Mouse (Mus musculus): ENCODE results near the gene Tshb. TPM values are rescaled to one million over a fixed set of nuclear protein-coding genes. Genes with fewer than 3 reads are reported as not detected.
A peak's percentile ranks its signal among the peaks of the same experiment; 100 is the strongest.

The Tshb gene
- polyA plus RNA-seq (2016; fragmentation: Nextera tagmentation; extraction: Ambion mirVana): 0.11 TPM in 1 of 2 replicates, not detected in the other

GRCm38 (mm10) chr3:102782618-102783017, at the start of gene Tshb:
TSS of gene Tshb (minus strand) at chr3:102782718.
- Histone ChIP-seq H3K27me3 (ENCODE audit: insufficient read depth, poor library complexity, severe bottlenecking) (peaks cover 3% of the 10 kb centered on the region; the same call in 1 of the 2 replicates), H3K4me1 (replicated peaks) (0 out of 2 replicates have a peak, but pooled peaks cover 3% of the 10 kb centered on the region), H3K9me3 (no peaks in the 10 kb centered on the region), H3K4me3 (no peak within 1 kb of the TSS), H3K27ac (no peak within 1 kb of the TSS), H3K36me3 (no peaks in the 10 kb centered on the region)
- DNase-seq (ENCODE audit: low spot score): no peak
- 88% methylated on average over 2 of the region's 2 CpGs for WGBS

DNA sequence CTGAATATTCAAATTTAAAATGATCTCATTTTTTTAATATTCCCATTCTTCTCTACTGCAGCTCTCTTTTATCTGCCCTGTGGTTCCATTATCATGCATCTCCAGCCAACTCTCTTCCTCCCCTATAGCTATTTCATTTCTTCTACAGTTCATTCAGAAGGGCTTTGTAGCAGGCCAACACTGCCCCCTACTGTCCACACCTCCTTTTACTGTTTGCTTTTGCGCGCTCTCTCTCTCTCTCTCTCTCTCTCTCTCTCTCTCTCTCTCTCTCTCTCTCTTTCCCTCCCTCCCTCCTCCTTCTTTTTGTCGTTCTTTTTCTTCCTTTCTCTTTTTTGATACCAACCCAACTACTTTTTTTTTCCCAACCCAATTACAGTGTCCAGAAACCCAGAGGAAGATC, 21.4 kb upstream of the Tshb start:
- no peaks in the 10 kb centered on the region for H3K36me3 ChIP-seq
- H3K27me3 ChIP-seq (ENCODE audit: insufficient read depth, poor library complexity, severe bottlenecking): no peaks in the 10 kb centered on the region
- DNase-seq (ENCODE audit: low spot score): peak; percentile 69
- H3K4me1 ChIP-seq (replicated peaks): no peaks in the 10 kb centered on the region
- 0 out of 2 replicates have a peak, but pooled peaks cover 1% of the 10 kb centered on the region for H3K9me3 ChIP-seq
- no peak overlapping the region for H3K27ac ChIP-seq
- no peak overlapping the region for H3K4me3 ChIP-seq
- 7% methylated on average over 3 of the region's 3 CpGs for WGBS

DNA sequence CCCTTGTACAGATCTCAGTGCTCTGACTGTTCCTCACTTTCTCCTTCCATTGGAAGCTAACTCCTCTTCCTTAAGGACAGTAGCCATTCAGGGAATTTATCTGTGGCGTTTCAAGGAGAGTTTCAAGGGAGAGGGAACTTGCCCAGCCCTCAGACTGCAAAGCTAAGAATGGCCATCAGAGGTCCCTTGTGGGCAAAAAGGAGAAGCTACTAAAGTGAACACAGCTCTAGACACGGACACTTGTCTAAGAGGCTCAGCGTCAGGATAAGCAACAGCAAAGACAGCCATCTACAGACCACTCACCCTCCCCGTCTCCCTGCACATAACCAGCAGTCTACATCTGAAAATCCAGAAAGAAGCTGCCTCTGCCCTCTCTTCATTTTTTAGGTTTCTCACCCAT, 4.9 kb upstream of the Tshb start:
- Histone ChIP-seq H3K36me3 (no peaks in the 10 kb centered on the region), H3K9me3 (no peaks in the 10 kb centered on the region), H3K4me3 (no peak overlapping the region), H3K4me1 (replicated peaks) (no peaks in the 10 kb centered on the region), H3K27ac (no peak overlapping the region), H3K27me3 (ENCODE audit: insufficient read depth, poor library complexity, severe bottlenecking) (peaks cover 3% of the 10 kb centered on the region; the same call in 1 of the 2 replicates)
- DNase-seq (ENCODE audit: low spot score): no peak
- whole genome bisulfite sequencing: 53% methylated on average over 4 of the region's 4 CpGs

DNA sequence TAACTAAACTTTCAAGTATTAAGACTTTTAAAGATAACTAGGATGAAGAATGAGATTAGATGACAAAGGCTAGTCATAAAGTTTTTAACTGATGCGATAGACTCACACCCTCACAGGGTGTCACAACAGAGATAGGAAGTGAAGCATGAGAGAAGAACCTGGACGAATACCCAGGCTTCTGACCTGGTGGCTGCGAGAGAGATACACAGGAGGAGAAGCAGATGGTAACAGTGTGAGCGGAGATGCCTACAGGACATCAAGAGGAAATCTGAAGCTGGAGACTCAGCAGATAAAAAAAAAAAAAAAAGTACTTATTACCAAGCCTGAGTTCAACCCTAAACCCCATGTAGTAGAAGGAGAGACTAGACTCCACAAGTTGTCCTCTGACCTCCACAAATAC, 9.5 kb downstream of the Tshb start:
- H3K27ac ChIP-seq: no peak overlapping the region
- H3K4me3 ChIP-seq: no peak overlapping the region
- no peaks in the 10 kb centered on the region for H3K27me3 ChIP-seq (ENCODE audit: insufficient read depth, poor library complexity, severe bottlenecking)
- peaks cover 7% of the 10 kb centered on the region; the same call in 1 of the 2 replicates for H3K4me1 ChIP-seq (replicated peaks)
- H3K36me3 ChIP-seq: 0 out of 2 replicates have a peak, but pooled peaks cover 3% of the 10 kb centered on the region
- H3K9me3 ChIP-seq: no peaks in the 10 kb centered on the region
- WGBS: 85% methylated on average over 4 of the region's 4 CpGs
- DNase-seq (ENCODE audit: low spot score): no peak

GRCm38 (mm10) chr3:102764850-102765249, 17.7 kb downstream of the Tshb start:
- Histone ChIP-seq H3K36me3 (peaks cover 40% of the 10 kb centered on the region), H3K4me1 (replicated peaks) (peaks cover 24% of the 10 kb centered on the region), H3K27me3 (ENCODE audit: insufficient read depth, poor library complexity, severe bottlenecking) (no peaks in the 10 kb centered on the region), H3K9me3 (no peaks in the 10 kb centered on the region), H3K27ac (no peak overlapping the region), H3K4me3 (no peak overlapping the region)
- DNase-seq (ENCODE audit: low spot score): no peak
- WGBS: 84% methylated on average over 7 of the region's 7 CpGs

GRCm38 (mm10) chr3:102763713-102764400, 18.7 kb downstream of the Tshb start:
- Histone ChIP-seq H3K4me1 (replicated peaks) (peaks cover 24% of the 10 kb centered on the region), H3K27ac (peak overlapping the region; percentile 71), H3K4me3 (no peak overlapping the region), H3K9me3 (no peaks in the 10 kb centered on the region), H3K27me3 (ENCODE audit: insufficient read depth, poor library complexity, severe bottlenecking) (no peaks in the 10 kb centered on the region), H3K36me3 (peaks cover 50% of the 10 kb centered on the region)
- no peak for DNase-seq (ENCODE audit: low spot score)
- 38% methylated on average over 10 of the region's 10 CpGs for WGBS

DNA sequence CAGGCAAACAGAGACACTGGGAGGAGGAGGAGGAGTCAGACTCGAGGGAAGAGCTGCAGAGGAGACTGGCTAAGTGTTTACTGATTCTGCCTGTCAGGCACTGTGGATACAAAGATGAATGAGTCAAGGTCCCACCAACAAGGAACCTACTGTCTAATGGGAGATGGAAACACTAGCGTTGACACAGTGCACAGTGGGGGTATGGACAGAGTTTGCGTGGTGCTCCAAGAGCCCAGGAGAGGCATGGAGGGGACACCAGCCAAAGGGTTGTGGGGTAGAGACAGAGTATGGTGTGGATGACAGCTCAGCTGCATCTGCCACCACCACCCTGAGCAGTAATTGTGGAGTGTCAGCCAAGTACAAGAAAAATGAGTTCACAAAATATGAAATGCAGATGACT, 20.1 kb downstream of the Tshb start:
- no peaks in the 10 kb centered on the region for H3K9me3 ChIP-seq
- peaks cover 24% of the 10 kb centered on the region for H3K4me1 ChIP-seq (replicated peaks)
- H3K27ac ChIP-seq: peak overlapping the region; percentile 50; the same call in 1 of the 2 replicates
- H3K4me3 ChIP-seq: no peak overlapping the region
- DNase-seq (ENCODE audit: low spot score): no peak
- WGBS: 41% methylated on average over 3 of the region's 3 CpGs
- no peaks in the 10 kb centered on the region for H3K27me3 ChIP-seq (ENCODE audit: insufficient read depth, poor library complexity, severe bottlenecking)
- peaks cover 49% of the 10 kb centered on the region for H3K36me3 ChIP-seq

GRCm38 (mm10) chr3:102760236-102760635, 22.3 kb downstream of the Tshb start:
- H3K9me3 ChIP-seq: no peaks in the 10 kb centered on the region
- no peaks in the 10 kb centered on the region for H3K27me3 ChIP-seq (ENCODE audit: insufficient read depth, poor library complexity, severe bottlenecking)
- peaks cover 24% of the 10 kb centered on the region for H3K4me1 ChIP-seq (replicated peaks)
- WGBS: 75% methylated on average over 3 of the region's 3 CpGs
- H3K36me3 ChIP-seq: peaks cover 35% of the 10 kb centered on the region
- no peak for DNase-seq (ENCODE audit: low spot score)
- H3K27ac ChIP-seq: peak overlapping the region; percentile 9
- H3K4me3 ChIP-seq: no peak overlapping the region

DNA sequence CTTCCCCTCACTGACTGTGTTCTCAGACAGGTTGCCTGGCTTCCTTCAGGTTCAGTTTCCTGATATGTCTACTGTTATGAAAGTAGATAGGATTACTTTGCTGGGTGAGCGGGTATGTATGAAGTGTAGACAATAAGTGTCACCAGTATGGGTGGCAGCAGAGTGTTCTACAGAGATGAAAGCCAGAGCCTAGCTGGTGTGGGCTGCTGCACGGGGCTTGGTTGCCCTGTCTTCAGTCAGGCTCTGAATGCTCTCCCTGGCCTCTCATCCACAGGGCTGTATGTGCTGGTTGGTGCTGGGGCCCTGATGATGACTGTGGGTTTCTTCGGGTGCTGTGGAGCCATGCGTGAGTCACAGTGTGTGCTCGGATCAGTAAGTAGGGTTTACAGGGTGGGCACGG, 25.5 kb downstream of the Tshb start:
- Histone ChIP-seq H3K36me3 (peaks cover 49% of the 10 kb centered on the region), H3K9me3 (no peaks in the 10 kb centered on the region), H3K27ac (no peak overlapping the region), H3K27me3 (ENCODE audit: insufficient read depth, poor library complexity, severe bottlenecking) (no peaks in the 10 kb centered on the region), H3K4me1 (replicated peaks) (peaks cover 2% of the 10 kb centered on the region), H3K4me3 (no peak overlapping the region)
- no peak for DNase-seq (ENCODE audit: low spot score)
- 88% methylated on average over 6 of the region's 6 CpGs for WGBS

DNA sequence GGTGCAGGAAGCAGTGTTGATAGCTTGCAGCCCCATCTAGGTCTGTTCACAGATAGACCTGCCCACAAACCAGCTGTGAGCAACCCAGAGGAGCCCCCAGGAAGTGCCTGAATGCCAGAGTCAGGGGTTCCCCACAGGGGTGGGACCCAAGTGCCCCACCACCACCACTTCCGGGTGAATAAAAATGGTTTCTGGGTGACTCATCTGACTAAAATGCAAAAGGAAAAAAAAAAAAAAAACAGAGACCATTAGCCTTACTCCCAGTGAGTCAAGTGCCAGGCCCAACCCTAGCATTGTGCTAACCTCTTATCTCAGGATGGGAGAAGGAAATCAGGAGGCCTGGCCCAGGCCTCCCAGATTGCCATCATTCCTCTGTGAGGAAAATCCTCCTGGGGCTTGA, 26.7 kb downstream of the Tshb start:
- DNase-seq (ENCODE audit: low spot score): no peak
- H3K27me3 ChIP-seq (ENCODE audit: insufficient read depth, poor library complexity, severe bottlenecking): no peaks in the 10 kb centered on the region
- 70% methylated on average over 1 of the region's 1 CpGs for WGBS
- no peak overlapping the region for H3K27ac ChIP-seq
- no peaks in the 10 kb centered on the region for H3K9me3 ChIP-seq
- no peak overlapping the region for H3K4me3 ChIP-seq
- H3K4me1 ChIP-seq (replicated peaks): no peaks in the 10 kb centered on the region
- H3K36me3 ChIP-seq: peaks cover 47% of the 10 kb centered on the region

DNA sequence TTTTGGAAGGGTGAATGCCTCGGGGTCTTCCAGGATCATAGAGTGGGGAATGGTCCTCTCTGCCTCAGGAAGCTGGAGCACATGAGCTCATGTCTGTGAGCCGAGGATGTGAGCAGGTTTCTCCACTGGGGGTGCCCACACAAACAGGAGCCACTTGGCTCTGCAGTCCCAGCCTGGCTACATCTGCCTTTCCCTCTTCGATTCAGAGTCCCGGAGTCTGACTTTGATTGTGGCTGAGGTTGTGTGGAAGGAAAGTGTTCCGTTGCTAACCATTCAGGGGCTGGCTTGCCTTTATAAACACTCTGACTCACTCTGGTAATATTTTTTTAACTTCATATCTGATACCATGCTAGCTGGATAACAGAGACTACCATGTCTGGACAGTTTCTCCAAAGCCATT, 30.1 kb downstream of the Tshb start:
- no peaks in the 10 kb centered on the region for H3K27me3 ChIP-seq (ENCODE audit: insufficient read depth, poor library complexity, severe bottlenecking)
- H3K4me3 ChIP-seq: no peak overlapping the region
- H3K9me3 ChIP-seq: no peaks in the 10 kb centered on the region
- no peaks in the 10 kb centered on the region for H3K4me1 ChIP-seq (replicated peaks)
- DNase-seq (ENCODE audit: low spot score): no peak
- peaks cover 28% of the 10 kb centered on the region for H3K36me3 ChIP-seq
- H3K27ac ChIP-seq: no peak overlapping the region
- WGBS: 84% methylated on average over 5 of the region's 5 CpGs

GRCm38 (mm10) chr3:102752053-102752452, 30.5 kb downstream of the Tshb start:
- Histone ChIP-seq H3K36me3 (peaks cover 28% of the 10 kb centered on the region), H3K4me3 (no peak overlapping the region), H3K27me3 (ENCODE audit: insufficient read depth, poor library complexity, severe bottlenecking) (no peaks in the 10 kb centered on the region), H3K9me3 (no peaks in the 10 kb centered on the region), H3K27ac (no peak overlapping the region), H3K4me1 (replicated peaks) (no peaks in the 10 kb centered on the region; the same call in 1 of the 2 replicates)
- 90% methylated on average over 4 of the region's 4 CpGs for WGBS
- DNase-seq (ENCODE audit: low spot score): no peak

DNA sequence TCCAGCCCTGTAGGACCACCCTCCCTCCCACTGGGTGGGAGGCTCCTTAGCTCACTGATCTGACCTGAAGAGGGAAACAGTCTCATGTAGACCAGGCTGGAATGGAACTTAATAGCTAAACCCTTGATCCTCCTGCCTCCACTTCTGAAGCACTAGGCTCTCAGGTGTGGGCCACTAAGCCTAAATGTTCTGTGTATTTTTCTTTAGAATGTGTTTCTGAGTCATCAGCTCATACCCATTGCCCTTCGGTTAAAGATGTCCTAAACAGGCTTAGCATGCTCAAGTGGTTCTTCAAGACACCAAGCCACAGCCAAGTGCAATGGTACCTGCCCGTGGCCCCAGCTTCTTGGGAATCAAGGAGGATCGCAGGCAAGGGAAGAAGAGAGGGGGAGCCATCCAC, 31.0 kb downstream of the Tshb start:
- DNase-seq (ENCODE audit: low spot score): no peak
- peaks cover 3% of the 10 kb centered on the region; the same call in 1 of the 2 replicates for H3K4me1 ChIP-seq (replicated peaks)
- no peak overlapping the region for H3K4me3 ChIP-seq
- no peaks in the 10 kb centered on the region for H3K9me3 ChIP-seq
- no peak overlapping the region for H3K27ac ChIP-seq
- no peaks in the 10 kb centered on the region for H3K27me3 ChIP-seq (ENCODE audit: insufficient read depth, poor library complexity, severe bottlenecking)
- WGBS: 90% methylated on average over 3 of the region's 3 CpGs
- peaks cover 28% of the 10 kb centered on the region for H3K36me3 ChIP-seq

All from hindbrain, embryonic 10.5 days (tissue).